In genomic region chr12:108200094-108200493, GRCm38 (mm10) we compare ENCODE assay signal across 22 mouse cellular contexts.
"Had no signal": no experiment of that assay in that cellular context is flagged by ENCODE, and none has a peak within 500 bp of the region (broad histone marks: within the 10 kb centered on the region; RNA-seq: fewer than 3 reads in every experiment).

No protein-coding gene starts in this region.

- H3K4me1 ChIP-seq: limb, embryonic 10.5 days; limb, embryonic 13.5 days; liver, embryonic 12.5 days; liver, embryonic 15.5 days; lung, embryonic 15.5 days; midbrain, embryonic 13.5 days had no signal

- H3K9me3 ChIP-seq: limb, embryonic 10.5 days; limb, embryonic 13.5 days; liver, embryonic 12.5 days; liver, embryonic 15.5 days; lung, embryonic 15.5 days; megakaryocyte, embryonic 14.5 days; midbrain, embryonic 10.5 days; midbrain, embryonic 13.5 days; neural tube, embryonic 12.5 days had no signal

- H3K4me3 ChIP-seq: limb, embryonic 10.5 days; limb, embryonic 13.5 days; liver, embryonic 12.5 days; liver, embryonic 15.5 days; lung, embryonic 15.5 days; megakaryocyte, embryonic 14.5 days; midbrain, embryonic 10.5 days; midbrain, embryonic 13.5 days; neural tube, embryonic 12.5 days had no signal

- H3K9ac ChIP-seq: limb, embryonic 13.5 days; liver, embryonic 12.5 days; liver, embryonic 15.5 days; lung, embryonic 15.5 days; midbrain, embryonic 13.5 days; neural tube, embryonic 12.5 days had no signal

- H3K27me3 ChIP-seq: limb, embryonic 13.5 days; liver, embryonic 12.5 days; liver, embryonic 15.5 days; lung, embryonic 15.5 days; megakaryocyte, embryonic 14.5 days; midbrain, embryonic 13.5 days; neural tube, embryonic 12.5 days had no signal

- DNase-seq: kidney, adult 18-20 months; kidney, adult 9 months; kidney, postnatal 14 days; kidney, postnatal 4 days; layer of hippocampus, adult 9-11 months; layer of hippocampus, postnatal 36 days; liver; lung, adult 18-20 months; lung, postnatal 10 days; lung, postnatal 36 days; thymus, adult 18-20 months; thymus, postnatal 14 days; thymus, postnatal 4 days had no signal

- H3K27ac ChIP-seq: limb, embryonic 10.5 days; limb, embryonic 13.5 days; liver, embryonic 12.5 days; liver, embryonic 15.5 days; lung, embryonic 15.5 days; midbrain, embryonic 10.5 days; midbrain, embryonic 13.5 days; neural tube, embryonic 12.5 days had no signal

- H3K4me2 ChIP-seq: limb, embryonic 13.5 days; liver, embryonic 12.5 days; liver, embryonic 15.5 days; lung, embryonic 15.5 days; midbrain, embryonic 13.5 days; neural tube, embryonic 12.5 days had no signal

- ATAC-seq: liver, embryonic 12.5 days; midbrain, embryonic 13.5 days had no signal
